Mouse (Mus musculus): ENCODE measurements around the gene Tpx2.
A peak's percentile ranks its signal among the peaks of the same experiment; 100 is the strongest.

Gene Tpx2

DNA sequence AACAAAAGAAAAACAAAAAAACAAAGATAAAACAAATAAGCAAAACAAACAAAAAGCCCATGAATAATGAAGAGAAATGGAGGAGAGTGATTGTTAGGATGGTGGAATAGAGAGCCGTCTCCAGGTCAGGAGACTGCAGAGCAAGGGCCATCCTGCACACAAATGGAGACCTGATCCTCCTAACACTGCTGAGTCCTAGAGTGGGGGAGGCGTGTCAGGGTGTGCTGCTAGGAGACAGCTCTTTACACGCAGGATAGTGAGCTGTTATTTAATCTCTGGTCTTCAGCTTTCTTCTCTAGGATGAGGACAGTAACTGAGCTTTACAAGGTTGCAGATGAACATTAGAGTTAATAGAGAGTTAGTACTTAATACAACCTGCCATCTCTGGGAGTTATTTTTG is 14.9 kb downstream of the Tpx2 start:
- no peak for DNase-seq (ENCODE audit: low read depth)

DNA sequence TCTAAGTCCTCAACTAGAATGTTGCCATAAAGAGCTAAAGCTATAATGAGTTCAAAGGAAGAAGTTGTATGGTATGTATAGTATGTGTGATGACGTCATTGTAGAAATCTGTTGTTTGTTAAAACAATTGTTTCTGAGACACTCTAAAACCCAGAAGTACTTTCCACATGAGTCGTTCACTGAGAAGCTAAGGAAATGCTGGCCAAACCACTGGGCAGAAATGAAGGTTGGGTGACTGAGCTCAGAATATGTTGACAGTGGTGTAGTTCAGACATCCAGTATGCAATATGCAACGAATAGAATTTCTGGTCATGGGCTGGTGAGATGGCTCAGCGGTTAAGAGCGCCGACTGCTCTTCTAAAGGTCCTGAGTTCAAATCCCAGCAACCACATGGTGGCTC is 15.6 kb downstream of the Tpx2 start:
- DNase-seq (ENCODE audit: low read depth), result no peak

DNA sequence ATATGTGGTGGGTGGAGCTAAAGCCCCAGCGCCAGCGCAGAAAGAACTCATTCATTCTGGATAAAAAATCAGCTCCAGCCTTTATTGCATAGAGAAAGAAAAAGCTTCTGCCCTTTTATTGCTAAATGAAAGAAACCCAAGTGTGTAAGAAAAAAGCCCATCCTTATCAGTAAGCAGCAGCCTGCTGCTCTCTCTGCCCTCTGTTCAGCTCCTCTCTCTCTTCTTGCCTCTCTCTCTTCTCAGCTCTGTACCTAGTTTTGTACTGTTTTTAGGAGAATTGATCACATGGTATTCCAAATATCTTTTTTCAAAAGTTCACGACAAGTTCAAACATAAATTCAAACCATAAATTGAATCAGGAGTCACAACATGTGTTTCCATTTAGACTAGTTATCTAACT is 30.5 kb downstream of the Tpx2 start:
- peak; percentile 25 for DNase-seq (ENCODE audit: low read depth)

DNA sequence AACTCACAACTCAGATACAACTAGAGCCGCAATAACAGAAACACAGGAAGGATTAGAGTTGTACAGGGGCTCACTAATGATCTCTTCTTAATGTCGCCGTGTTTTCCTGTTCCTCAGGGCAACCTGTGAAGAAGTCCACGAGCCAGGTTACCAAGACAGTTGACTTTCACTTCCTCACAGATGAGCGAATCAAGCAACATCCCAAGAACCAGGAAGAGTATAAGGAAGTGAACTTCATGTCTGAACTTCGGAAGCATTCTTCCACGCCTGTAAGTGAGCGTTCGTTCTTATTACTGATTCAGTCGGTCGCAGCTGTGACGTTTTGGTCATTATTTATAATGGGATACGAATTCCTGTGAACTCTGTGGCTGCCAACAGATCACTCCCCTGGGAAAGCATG is 33.1 kb downstream of the Tpx2 start:
- DNase-seq (ENCODE audit: low read depth), result no peak

DNA sequence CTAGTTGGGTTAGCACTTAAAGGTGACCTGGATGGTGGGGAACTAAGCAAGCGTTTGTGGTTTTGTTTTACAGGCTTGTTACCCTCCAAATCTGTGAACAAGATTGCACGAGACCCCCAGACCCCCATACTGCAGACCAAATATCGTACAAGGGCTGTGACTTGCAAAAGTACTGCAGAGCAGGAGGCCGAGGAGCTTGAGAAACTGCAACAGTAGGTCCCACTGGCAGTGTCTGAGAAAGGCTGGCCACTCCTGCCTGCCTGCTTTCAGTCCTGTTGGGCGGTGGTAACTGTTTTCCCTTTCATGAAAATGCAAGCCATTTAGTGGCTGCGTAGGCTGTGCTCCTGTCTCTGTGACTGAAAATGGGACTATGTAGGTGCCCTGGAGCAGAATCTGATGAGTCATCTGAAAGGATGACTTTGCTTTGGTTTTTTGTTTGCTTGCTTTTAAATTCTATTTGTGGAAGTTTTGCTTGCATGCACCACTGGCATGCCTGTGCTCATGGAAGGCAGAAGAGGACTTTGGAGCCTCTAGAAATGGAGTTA is 36.4 kb downstream of the Tpx2 start:
- DNase-seq (ENCODE audit: low read depth), result no peak

DNA sequence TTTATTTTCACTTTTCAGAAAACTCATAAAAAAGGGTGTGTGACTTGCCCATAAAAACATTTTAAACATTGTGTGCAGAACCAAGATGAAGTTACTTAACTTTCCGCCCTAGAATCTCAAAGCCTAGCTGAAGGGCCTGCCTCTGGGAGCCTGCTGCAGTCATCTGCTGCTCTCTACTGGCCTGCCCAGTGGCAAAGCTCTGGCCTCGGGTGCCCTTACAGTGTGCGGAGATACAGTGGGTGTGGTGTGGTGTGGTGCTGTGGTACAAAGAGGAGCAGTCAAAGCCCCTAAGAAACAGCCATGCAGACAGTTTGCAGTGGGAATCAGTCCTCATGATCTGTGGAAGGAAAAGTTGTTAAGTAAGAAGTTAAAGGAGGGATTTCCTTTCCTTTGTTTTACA is 39.5 kb downstream of the Tpx2 start:
- no peak for DNase-seq (ENCODE audit: low read depth)

DNA sequence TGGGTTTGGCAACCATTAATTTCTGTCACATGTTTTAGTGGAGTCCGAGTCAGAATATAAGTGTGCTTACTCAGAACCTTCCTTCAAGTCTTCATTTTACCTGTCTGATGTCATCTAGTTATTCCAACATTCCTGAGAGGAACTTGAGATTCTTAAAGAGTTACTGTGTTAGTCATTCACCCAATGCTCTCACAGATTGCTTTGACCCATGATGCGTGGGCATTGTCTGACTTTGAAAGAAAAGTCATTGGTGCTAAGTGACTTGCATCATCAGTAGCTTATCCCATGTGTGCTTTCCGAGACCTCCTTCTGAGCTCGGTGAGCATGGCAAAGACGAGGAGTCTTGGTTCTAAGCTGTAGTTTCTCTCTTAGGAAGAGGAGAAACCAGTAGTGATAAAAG is 41.0 kb downstream of the Tpx2 start:
- no peak for DNase-seq (ENCODE audit: low read depth)

DNA sequence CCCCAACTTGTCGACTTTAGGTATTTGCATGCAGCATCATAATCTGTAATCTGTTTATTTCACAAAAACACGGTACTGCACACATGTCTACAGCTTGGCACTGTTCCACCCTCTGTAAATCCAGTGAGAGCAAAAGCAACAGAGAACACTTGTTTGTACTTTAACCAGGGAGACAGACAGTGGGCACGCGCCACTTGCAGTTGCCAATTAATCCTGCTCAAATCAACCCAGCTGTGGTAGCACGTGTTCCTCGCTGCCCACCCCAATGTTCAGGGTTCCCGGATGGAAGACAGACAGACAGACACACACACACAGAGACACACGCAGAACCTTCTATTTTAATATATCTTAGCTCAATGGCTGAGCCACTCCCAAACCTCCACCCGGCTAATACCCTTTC is 48.1 kb downstream of the Tpx2 start:
- no peak for DNase-seq (ENCODE audit: low read depth)

DNA sequence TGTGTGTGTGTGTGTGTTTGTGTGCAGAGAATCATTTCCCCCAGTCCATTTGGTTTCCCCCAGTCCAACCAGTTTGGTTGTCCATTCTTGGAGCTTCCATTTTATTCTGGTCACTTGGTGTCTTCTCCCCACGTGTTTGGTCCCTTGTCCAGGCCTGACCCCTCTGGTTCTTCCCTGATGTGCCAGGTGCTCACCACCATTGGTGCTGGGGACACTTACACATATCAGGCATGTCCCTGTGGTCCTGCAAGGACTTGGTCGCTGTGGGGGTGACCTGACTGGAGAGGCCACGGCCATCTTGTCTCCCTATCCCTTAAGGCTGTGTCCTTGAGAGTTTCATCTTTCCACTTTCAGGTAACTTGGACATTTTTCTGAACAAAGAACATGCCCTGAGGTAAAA is 49.2 kb downstream of the Tpx2 start:
- DNase-seq (ENCODE audit: low read depth), result no peak

DNA sequence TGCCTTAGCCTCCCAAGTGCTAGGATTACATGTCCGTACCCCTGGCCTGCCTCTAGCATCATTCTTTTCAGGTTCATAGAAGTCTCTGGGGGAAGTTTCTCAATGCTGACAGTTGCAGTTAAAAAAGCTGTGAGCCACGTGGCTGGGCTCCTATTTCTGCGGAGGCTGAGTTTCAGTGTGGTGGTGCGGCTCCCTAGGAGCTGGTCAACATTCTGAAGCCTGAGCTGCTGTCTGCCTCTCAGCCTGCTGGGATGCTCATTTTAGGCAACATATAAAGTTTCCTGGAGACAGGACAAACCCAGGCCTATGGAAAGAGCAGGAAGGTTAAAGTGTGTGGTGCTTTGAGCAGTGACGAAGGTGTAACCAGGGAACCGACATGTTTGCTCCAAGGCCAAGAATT is 51.2 kb downstream of the Tpx2 start:
- no peak for DNase-seq (ENCODE audit: low read depth)

DNA sequence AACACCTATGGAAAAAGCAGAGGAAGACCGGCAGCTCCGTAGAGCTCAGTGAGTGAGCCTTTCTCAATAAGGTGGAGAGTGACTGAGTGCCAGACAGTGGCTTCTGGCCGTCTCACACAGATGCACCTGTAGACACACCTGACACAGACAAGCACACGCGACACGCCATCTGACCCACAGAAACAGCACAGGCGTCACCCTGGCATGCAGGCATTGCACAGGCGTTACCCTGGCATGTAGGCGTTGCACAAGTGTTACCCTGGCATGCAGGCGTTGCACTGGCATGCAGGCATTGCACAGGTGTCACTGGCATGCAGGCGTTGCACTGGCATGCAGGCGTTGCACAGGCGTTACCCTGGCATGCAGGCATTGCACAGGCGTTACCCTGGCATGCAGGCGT is 53.5 kb downstream of the Tpx2 start:
- no peak for DNase-seq (ENCODE audit: low read depth)

DNA sequence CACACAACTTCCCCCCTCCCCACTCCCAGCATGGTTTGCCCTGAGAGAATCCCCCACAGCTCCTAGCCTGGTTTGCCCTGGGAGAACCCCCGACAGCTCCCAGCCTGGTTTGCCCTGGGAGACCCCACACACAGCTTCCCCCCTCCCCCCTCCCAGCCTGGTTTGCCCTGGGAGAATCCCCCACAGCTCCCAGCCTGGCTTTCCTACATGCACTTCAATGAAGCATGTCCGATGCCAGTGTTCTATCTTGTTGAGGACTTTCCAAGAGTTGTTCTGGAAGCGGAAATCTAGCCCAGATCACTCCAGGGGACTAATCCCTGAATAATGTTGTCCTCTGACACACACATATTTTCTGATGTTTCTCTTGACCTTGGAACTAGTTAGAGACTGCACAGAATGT is 54.9 kb downstream of the Tpx2 start:
- DNase-seq (ENCODE audit: low read depth), result no peak

DNA sequence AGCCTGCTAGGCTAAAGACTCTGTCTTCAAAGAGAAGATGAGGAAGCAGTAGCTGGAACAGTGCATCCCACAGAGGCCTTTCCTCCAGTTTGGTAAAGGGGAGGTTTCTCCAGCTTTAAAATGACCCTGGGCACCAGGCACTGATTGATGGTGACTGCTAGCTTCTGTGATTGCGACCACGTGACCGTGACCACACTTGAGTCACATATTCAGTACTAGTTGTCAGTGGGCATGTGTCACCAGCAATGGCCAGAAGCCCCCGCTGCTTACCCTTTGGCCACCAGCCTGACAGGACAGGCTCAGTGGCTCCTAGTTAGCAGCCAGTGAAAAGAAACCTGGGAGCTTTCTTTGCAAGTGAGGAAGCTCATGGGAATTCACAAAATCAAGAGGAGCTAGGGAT is 55.8 kb downstream of the Tpx2 start:
- DNase-seq (ENCODE audit: low read depth), result no peak

DNA sequence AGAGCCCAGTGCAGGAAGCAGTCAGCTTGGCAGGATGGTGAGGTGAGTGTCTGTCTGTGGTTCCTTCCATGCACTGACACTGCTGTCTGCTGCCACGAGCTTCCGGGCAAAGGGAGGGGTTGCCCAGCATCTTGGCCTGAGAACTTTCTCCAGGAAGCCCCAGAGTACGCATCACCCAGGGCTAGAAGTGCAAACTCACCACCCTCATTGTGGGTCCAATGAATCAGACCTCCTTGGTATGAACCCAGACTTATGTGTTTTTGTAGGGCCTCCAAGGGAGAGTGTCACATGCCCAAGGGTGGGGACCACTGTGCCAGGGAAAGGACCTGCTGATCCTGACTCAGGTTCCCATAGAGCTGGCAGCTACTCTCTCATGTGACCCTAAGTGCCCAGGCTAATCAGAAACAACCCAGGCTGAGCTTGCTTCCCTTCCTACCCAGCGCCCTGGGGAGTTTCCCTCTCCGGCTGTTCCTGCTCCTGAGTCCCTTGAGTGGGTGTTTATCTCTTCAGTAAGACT is 56.4 kb downstream of the Tpx2 start:
- DNase-seq (ENCODE audit: low read depth), result no peak

DNA sequence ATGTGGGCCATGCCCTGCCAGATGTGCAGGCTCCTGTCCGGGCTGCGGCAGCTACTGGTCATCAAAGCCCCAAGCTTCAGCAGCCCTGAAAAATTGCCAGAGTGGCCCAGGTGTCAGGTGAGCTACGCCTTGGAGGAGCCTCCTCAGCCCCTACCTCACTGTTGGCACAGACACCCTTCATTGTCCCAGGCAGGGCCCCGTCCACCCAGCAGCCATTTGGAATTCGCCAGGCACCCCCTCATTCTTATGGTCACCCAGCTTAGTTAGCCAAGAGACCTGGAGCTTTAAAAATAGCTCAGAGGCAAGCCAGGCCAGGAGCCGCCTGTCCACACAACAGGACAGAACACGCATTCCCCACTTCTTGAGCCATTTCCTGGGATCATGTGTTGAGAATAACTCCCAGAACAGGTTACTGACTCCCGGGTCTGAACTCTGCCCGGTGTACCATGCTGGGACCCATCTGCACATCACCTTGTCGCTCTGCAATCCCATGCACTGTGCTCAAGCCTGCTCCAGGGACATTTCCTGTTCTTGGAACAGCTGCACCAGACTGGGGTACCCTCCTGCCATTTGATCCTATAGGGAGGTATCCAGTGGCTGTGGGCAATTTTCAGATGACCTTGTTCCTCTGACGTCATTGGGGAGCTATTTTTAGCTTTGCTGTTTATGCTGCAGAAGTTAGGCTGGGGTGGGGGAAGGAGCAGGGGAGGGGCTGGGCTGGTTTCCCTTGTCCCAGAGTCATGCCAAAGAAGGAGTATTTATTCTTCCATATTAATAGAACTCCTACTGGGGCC is 57.5 kb downstream of the Tpx2 start:
- no peak for DNase-seq (ENCODE audit: low read depth)

DNA sequence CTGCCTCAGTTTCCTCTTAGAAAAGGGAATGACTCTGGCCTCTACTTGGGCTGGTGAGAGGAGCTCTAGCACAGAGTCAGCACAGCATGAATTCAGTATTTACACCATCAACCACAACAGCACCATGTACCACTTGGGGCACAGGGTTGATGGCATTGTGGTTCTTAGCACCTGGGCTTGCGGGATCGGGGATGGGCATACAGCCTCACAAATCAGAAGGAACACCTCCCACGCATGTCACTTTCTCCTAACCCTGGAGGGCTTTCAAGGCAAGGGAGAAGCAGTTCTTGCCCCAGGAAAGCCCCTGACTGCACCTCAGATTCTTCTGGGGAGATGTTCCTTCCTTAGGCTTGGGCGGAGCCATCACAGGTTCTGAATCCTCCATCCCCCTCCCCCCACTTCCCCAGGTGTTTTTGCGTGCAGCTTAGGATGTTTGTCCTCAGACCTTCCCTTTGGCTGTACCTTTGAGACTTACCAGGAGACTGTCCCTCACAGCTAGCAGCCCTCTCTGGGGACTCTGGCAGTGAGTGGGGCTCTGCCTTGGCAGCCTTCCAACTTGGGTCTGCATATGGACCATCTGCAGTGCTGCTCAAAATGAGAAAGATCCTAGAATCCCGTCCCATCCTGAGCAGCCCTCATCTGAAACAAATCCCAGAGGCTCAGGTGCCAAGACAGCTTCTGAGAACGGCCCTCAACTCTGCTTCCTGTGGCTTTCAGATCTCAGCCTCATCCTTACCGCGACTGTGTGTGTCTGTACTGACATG is 58.7 kb downstream of the Tpx2 start:
- no peak for DNase-seq (ENCODE audit: low read depth)

DNA sequence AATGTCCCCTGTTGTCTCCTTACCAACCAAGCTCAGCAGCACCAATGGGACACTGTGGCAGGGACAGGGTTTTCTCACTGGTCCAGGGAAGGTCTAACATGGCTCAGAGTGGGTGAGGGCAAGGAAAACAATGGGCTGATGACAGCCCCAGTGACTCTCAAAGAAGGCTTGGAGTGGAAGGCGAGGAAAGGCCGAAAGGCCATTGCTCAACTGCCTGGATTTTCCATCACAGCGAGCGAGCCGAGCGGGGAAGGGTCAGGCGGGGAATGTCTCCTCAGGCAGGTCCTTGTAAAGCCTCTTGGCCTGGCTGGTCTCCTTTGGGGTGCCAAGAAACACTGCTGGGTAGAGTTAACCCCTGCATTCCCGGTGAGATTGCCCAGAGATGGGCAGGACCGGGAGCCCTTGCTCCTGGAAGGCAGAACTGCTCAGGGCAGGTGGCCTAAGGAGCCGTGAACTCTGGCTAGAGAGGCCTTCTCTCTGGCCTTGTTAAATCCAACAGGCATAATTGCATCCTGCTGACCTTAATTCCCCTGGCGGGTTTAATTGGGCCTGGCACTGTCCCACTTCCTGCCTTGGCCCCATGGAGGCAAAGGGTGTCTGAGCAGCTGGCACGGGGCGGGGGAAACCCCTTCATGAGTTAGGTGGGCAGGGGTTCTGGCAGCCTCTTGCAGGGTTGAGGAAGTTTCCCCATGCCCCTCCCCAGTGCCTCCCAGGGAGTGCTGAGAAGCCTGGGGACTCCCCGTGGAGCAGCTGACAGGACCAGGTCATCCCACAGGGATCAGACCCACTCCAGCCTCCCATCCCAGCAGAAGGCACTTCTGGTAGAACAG is 59.6 kb downstream of the Tpx2 start:
- no peak for DNase-seq (ENCODE audit: low read depth)

DNA sequence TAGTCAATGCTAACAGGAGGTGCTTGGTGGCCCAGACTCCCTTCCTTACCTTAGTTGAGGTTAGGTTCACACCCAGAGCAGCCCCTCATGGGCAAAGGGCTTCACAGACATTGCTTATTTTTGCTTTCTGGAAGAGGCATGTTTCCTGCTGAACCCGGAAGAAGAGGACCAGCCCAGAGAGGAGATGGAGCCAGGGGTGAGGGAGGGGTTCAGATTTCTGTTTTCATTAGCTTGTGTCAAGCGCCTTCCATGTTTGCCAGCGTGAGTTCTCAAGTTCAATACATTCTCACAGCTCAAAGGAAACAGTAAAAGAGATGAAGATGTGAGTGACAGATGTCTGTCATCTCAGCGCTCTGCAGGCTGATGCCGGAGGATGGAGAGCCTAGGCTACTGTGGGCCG is 62.1 kb downstream of the Tpx2 start:
- no peak for DNase-seq (ENCODE audit: low read depth)

DNA sequence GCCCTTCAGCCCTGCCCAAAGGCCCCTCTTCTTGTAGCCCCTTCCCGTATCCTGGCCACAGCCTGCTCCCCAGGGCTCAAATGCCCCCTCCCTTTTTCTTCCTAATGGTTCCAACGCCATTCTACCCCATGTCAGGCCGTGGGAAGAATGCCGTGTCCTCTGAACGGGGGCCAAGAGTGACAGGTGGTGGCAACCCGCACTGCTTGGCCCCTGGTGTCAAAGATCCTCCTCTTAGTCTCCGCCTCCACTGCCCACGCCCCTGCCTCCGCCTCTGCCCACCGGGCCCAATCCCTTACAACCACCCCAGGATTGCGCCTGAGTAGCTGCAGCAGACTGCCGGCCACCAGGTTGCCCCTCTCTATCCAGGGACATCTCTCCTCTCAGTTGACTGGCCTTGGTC is 63.3 kb downstream of the Tpx2 start, which contains the start of gene Mylk2:
TSS of gene Mylk2 (plus strand) at position 322 of the 400 bp plus-strand sequence.
- no peak for DNase-seq (ENCODE audit: low read depth)

DNA sequence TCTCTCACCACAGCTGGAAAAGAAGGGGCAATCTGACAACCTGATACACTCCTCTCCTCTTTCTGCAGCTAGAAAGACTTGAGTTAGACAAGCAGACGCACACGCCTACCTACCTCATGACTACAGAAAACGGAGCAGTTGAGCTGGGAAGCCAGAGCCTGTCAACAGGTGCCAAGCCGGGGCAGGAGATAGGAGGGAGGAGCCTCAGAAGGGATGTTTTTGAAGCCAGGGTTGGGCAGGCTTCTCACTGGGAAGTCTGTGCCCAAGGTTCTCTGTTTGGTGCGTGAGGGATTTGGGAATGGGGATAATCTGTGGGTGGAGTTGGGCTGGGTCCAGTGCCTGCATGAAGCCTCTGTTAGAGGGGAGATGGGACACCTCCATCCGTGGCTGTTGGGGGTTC is 63.7 kb downstream of the Tpx2 start:
- no peak for DNase-seq (ENCODE audit: low read depth)

DNA sequence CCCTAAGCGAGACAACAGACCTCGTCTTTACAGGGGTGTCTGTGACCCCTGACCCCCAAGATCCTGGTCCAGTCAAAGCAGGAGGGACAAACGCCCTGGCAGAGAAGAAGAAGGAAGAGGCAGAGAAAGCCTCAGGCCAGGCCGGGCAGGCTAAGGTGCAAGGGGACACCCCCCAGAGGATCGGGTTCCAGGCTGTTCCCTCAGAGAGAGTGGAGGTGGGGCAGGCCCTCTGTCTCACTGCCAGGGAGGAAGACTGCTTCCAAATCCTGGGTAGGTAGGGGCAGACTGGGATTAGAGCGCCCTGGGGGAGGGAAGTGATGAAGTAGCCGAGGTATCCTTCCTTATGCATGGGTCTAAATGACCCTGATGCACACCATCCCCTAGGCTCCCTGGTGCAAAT is 65.7 kb downstream of the Tpx2 start:
- no peak for DNase-seq (ENCODE audit: low read depth)
